Mouse (Mus musculus): ENCODE results near the gene Gm4881.
A peak's percentile ranks its signal among the peaks of the same experiment; 100 is the strongest.
"Not testable (repeated sequence)": the region's sequence is repeated elsewhere in the genome, so short reads cannot be mapped to it uniquely, and the experiment has no call there.

Gene Gm4881

GRCm38 (mm10) chr7:24895749-24896148 is 48.5 kb downstream of the Gm4881 start:
- not testable (repeated sequence) for DNase-seq (ENCODE audit: low spot score)

GRCm38 (mm10) chr7:24892125-24892583 is 52.1 kb downstream of the Gm4881 start:
- DNase-seq (ENCODE audit: low spot score) = no peak

GRCm38 (mm10) chr7:24891241-24892124 is 52.8 kb downstream of the Gm4881 start:
- DNase-seq (ENCODE audit: low spot score) = no peak

DNA sequence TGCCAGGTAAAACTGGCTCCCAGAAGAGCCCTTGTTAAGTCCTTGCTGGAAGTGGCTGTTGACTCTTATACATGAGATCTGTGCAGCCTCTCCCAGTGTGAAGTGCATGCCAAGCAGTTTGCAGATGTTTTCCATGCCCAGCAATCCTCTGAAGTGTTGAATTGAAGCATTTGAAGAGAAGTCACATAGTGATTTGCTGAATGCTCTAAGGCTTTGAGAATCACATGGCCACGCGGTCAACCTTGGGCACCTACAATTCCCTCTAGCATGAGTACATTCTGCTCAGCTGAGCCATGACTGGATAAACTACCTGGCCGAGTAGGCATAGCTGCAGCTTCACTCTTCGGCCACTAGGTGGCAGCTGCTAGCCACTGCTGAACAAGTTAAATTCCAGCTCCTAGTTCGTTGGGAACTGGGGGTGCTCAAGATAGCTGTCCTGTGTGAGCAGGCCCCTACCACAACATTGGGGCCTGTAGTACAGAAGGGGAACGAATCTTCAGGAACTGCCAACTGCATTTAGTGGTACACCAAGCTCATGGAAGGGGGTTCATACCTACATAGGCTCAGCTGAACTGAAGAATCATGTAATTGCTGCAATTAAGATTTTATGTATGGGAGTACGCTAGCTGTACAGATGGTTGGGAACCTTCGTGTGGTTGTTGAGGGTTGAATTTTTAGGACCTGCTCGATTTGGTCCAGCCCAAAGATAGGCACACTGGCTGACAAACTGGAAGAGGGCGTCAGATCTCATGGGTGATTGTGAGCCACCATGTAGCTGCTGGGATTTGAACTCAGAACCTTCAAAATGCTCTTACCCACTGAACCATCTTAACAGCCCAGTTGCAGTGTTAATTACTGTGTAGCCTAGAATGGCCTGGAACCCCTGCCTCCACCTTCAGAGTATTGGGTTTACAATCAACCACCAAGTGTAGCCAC is 53.7 kb downstream of the Gm4881 start:
- peak; percentile 38 for DNase-seq (ENCODE audit: low spot score)

- no peak for DNase-seq (ENCODE audit: low spot score)
Observed at GRCm38 (mm10) chr7:24889431-24890220, 54.7 kb downstream of the Gm4881 start.

- DNase-seq (ENCODE audit: low spot score) = no peak
Observed at GRCm38 (mm10) chr7:24887096-24887495, 57.2 kb downstream of the Gm4881 start.

DNA sequence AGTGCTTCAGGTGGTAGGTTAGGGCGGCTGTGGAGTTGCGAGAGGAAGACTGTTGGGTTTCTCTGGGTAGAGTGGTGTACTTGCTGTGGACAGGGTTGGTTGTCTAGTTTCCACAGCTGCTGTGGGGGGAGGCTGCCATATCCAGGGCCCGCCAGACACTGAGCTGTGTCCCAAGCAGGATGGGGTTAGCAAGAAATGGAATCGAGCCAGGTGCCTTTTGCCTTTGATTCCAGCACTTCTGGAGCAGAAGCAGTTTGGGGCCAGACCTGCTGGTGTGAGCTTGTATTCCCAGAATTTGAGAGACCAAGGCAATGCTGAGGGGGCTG is 58.0 kb downstream of the Gm4881 start:
- no peak for DNase-seq (ENCODE audit: low spot score)

DNA sequence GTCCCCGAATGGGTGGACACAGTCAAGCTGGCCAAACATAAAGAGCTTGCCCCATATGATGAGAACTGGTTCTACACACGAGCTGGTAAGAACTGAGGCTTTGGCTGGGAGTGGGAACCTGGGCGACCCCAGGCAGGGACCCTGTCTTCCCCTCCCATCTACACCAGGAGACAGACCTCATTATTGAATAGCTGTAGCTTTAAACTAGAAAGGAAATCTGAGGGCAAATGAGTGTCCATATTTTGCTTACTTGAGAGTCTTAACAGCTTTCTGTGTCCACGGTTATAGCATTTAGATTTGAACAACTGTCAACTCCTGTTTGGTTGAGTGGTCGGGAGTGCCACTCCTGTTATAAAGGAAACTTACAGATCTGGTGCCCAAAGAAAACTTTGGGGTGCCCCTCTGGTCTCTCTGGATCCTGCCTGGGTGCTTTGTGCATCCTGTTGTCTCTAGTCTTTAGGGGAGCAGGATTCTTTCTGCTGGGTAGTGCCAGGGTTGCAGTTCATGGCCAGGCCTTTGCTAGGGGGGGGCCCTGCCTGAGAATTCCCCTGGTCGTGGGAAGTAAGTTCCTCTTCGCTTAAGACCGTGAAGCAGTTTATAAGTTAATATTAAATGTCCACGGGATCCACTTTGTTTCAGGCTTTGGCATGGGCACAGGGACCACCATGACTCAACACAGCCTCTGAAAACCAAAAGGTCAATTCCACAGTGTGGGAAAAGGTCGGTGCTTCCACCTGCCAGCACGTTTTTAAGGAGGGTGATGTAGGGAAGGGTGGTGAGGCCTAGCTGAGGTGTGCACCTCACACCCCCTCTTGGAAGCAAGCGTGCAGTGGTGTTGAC is 58.6 kb downstream of the Gm4881 start:
- DNase-seq (ENCODE audit: low spot score) = no peak

GRCm38 (mm10) chr7:24884693-24885291 is 59.5 kb downstream of the Gm4881 start:
- peak; percentile 34 for DNase-seq (ENCODE audit: low spot score)

DNA sequence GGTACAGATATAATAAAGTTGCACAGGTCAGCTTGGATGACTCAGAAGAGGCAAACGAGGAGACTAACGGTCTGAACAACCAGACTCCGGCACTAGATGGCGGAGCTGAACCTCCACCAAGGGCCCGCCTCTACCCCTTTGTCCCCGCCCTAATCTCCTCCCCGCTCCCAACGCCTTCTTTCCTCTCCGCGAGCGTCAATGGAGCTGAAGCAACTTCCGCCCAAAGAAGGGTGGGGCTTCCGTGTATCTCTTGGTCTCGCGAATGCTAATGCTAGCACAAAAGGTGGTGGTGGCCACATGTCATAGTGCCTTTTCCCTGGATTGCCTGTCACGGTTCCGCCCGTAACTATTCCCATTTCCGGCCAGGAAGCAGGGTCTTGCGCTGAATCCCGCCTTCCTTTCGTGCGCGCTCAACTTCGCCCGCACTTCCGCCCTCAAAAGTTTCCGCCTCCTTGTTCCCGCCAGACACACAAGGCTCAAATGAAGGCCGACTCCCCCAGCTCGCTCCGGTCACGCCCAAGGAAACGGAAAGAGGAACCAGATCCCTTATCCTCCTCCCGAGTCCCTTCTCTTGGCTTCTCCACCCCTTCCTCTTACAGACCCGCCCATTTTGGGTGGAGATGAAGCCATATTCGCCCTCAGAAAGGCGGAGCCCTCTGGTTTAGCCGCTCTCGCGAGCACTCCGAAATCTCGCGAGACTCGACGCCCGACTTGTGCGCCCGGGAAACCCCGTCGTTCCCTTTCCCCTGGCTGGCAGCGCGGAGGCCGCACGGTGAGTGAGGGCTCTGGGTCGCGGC is 60.2 kb downstream of the Gm4881 start, which contains the start of gene Rps19:
Gene Rps19 (plus strand): TSS at position 476 of the 797 bp plus-strand sequence.
- DNase-seq (ENCODE audit: low spot score) = peak; percentile 94

GRCm38 (mm10) chr7:24882416-24883199 is 61.7 kb downstream of the Gm4881 start:
- DNase-seq (ENCODE audit: low spot score) = no peak

- DNase-seq (ENCODE audit: low spot score) = no peak
Observed at GRCm38 (mm10) chr7:24879620-24880019, 64.7 kb downstream of the Gm4881 start.

GRCm38 (mm10) chr7:24877588-24877987 is 66.7 kb downstream of the Gm4881 start:
- no peak for DNase-seq (ENCODE audit: low spot score)
